Mouse (Mus musculus): Measurements from ENCODE around the gene Pepd. TPM values are rescaled to one million over a fixed set of nuclear protein-coding genes. Genes with fewer than 3 reads are reported as not detected.
A peak's percentile ranks its signal among the peaks of the same experiment; 100 is the strongest.

Gene Pepd
- polyA plus RNA-seq, 1 experiment from 2014 or later: 57.8 TPM

- no peak overlapping the region for H3K27ac ChIP-seq (ENCODE audit: low read depth, low read length)
- ATAC-seq (ENCODE audit: low FRiP score): no peak
Observed at GRCm38 (mm10) chr7:35024426-35024825, 112.2 kb downstream of the Pepd start.

DNA sequence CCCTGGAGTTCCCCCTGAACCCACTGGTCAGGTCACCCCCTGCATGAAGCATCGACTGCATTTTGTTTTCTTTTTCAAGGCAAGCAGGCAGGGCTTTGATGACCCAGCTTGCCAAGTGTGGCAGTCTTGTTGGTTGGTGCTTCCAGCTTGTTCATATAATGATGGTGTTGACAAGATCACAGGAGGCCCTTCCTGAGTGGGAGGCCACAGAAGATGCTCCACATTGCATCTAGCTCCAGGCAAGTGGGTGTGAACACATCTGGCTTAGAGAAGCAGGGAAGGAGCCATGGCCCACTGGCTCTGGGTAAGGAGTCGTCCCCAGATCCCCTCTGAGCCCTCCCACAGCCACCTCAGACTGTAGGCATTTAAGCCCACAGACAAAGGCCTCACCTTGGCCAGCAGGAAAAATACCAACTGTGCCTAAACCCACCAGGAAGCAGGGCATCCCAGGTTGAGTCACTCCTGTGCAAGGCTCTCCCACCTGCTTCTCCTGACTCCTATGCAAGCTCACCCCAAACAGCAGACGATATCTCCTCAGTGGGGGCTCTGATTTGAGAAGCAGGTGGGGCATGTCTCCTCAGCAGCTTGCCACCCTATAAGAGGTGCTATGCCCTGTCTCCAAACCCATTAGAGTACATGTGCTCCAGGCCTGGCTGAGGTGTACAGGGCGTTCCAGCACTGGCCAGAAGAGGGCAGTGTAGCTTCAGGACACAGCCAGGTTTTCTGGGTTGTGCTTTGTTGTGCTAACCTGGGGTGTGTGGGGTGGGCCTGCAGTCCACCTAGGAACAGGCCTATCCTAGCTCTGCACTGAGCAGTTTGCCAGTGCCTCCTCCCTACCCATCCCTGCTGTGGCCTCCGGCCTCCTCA, 113.5 kb downstream of the Pepd start:
- 39% methylated on average over 5 of the region's 5 CpGs for WGBS
- Histone ChIP-seq H3K27me3 (ENCODE audit: control insufficient read depth, insufficient read depth, low read length) (no peaks in the 10 kb centered on the region), H3K4me3 (ENCODE audit: low read depth, low read length) (no peak overlapping the region), H3K9ac (ENCODE audit: low read depth, low read length) (no peak overlapping the region), H3K36me3 (ENCODE audit: control insufficient read depth, insufficient read depth, low read length) (no peaks in the 10 kb centered on the region), H3K4me2 (replicated peaks; ENCODE audit: low read depth, low read length) (no peak overlapping the region), H3K27ac (ENCODE audit: low read depth, low read length) (no peak overlapping the region), H3K9me3 (ENCODE audit: control insufficient read depth, low read length) (no peaks in the 10 kb centered on the region), H3K4me1 (replicated peaks; ENCODE audit: control insufficient read depth, insufficient read depth, low read length) (no peaks in the 10 kb centered on the region)
- ATAC-seq (ENCODE audit: low FRiP score): peak; percentile 73
- DNase-seq (ENCODE audit: low spot score): peak; percentile 85

More at GRCm38 (mm10) chr7:35024426-35024825, 112.2 kb downstream of the Pepd start:
- no peak overlapping the region for H3K4me2 ChIP-seq (replicated peaks; ENCODE audit: low read depth, low read length)
- H3K9ac ChIP-seq (ENCODE audit: low read depth, low read length): no peak overlapping the region
- no peaks in the 10 kb centered on the region for H3K4me1 ChIP-seq (replicated peaks; ENCODE audit: control insufficient read depth, insufficient read depth, low read length)
- no peaks in the 10 kb centered on the region for H3K36me3 ChIP-seq (ENCODE audit: control insufficient read depth, insufficient read depth, low read length)
- no peaks in the 10 kb centered on the region for H3K9me3 ChIP-seq (ENCODE audit: control insufficient read depth, low read length)
- no peaks in the 10 kb centered on the region for H3K27me3 ChIP-seq (ENCODE audit: control insufficient read depth, insufficient read depth, low read length)
- DNase-seq (ENCODE audit: low spot score): no peak
- H3K4me3 ChIP-seq (ENCODE audit: low read depth, low read length): no peak overlapping the region
- 94% methylated on average over 1 of the region's 1 CpGs for WGBS

DNA sequence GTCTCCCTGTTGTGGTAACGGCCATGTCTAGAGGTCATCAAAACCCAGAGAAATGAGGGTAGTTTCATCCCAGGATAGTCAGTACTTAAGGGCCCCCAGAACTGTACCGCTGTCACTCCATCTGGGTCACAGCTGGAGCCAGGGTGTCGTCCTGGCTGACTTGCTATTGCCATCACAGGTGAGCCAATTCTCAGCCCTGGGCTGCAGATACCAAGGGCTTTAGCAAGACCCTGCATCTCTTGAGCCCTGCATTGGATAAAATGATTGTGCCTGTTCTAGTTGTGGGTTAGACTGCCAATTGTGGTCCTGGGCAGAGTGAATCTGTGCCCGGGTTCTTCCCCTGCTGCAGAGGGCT, 114.1 kb downstream of the Pepd start:
- WGBS: 77% methylated on average over 4 of the region's 4 CpGs
- H3K4me3 ChIP-seq (ENCODE audit: low read depth, low read length): no peak overlapping the region
- H3K4me2 ChIP-seq (replicated peaks; ENCODE audit: low read depth, low read length): no peak overlapping the region
- H3K9ac ChIP-seq (ENCODE audit: low read depth, low read length): no peak overlapping the region
- no peak overlapping the region for H3K27ac ChIP-seq (ENCODE audit: low read depth, low read length)
- DNase-seq (ENCODE audit: low spot score) (no peak), ATAC-seq (ENCODE audit: low FRiP score) (no peak)
- H3K4me1 ChIP-seq (replicated peaks; ENCODE audit: control insufficient read depth, insufficient read depth, low read length): no peaks in the 10 kb centered on the region
- H3K27me3 ChIP-seq (ENCODE audit: control insufficient read depth, insufficient read depth, low read length): no peaks in the 10 kb centered on the region
- no peaks in the 10 kb centered on the region for H3K9me3 ChIP-seq (ENCODE audit: control insufficient read depth, low read length)
- H3K36me3 ChIP-seq (ENCODE audit: control insufficient read depth, insufficient read depth, low read length): no peaks in the 10 kb centered on the region

DNA sequence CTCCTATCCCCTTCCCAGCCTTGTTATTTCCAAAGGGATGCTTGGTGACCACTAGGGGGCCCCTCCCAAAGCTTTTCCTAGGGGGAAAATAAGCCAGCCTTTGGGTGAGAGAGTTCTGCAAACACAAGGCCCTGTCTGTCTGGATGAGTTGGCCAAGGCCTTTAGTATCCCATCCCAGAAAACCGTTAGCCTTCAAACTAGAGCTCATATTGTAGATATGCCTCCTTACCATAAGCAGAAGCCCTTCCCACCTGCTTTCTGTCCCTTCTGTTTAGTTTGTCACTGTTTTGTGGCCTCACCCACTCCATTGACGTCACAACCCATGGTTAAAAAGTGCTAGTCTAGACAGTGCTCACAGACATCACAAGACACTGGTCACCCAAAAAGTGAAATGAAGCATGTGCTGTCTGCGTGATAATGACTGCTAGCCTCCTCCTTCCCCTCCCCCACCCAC, 114.7 kb downstream of the Pepd start:
- Histone ChIP-seq H3K36me3 (ENCODE audit: control insufficient read depth, insufficient read depth, low read length) (no peaks in the 10 kb centered on the region), H3K27ac (ENCODE audit: low read depth, low read length) (no peak overlapping the region), H3K27me3 (ENCODE audit: control insufficient read depth, insufficient read depth, low read length) (no peaks in the 10 kb centered on the region), H3K9me3 (ENCODE audit: control insufficient read depth, low read length) (no peaks in the 10 kb centered on the region), H3K4me2 (replicated peaks; ENCODE audit: low read depth, low read length) (no peak overlapping the region), H3K9ac (ENCODE audit: low read depth, low read length) (no peak overlapping the region), H3K4me1 (replicated peaks; ENCODE audit: control insufficient read depth, insufficient read depth, low read length) (no peaks in the 10 kb centered on the region), H3K4me3 (ENCODE audit: low read depth, low read length) (no peak overlapping the region)
- 80% methylated on average over 3 of the region's 3 CpGs for WGBS
- ATAC-seq (ENCODE audit: low FRiP score) (no peak), DNase-seq (ENCODE audit: low spot score) (peak; percentile 64)

DNA sequence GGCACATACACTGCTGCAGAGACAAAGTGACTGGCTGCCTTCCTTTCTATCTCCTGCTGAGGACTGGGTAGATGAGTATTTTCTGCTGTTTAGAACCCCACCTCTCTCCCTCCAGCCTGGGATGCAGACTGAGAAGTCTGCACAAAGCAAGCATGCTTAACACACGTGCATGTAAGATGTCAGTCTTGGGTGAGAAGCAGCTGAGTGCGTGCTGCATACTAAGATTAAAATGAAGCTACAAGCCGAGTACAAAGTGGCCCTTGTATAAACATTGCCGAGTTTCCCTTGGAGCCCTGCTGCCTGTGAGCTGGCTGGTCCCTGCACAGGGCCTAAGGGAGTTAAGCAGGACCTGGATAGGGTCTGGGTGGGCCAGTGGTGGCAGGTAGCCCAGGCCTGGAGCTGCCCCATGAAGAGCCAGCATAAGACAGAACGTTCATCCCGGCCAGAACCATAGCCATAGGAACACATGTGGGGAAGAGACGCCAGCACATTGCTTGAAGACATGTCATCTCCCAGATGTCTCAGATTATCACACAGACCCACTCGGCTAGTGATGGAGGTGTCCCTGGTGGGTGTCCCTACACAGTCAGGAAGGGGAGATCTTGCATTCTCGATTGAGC, 115.7 kb downstream of the Pepd start:
- WGBS: 87% methylated on average over 9 of the region's 9 CpGs
- H3K36me3 ChIP-seq (ENCODE audit: control insufficient read depth, insufficient read depth, low read length): no peaks in the 10 kb centered on the region
- DNase-seq (ENCODE audit: low spot score) (no peak), ATAC-seq (ENCODE audit: low FRiP score) (no peak)
- no peaks in the 10 kb centered on the region for H3K9me3 ChIP-seq (ENCODE audit: control insufficient read depth, low read length)
- no peaks in the 10 kb centered on the region for H3K4me1 ChIP-seq (replicated peaks; ENCODE audit: control insufficient read depth, insufficient read depth, low read length)
- no peak overlapping the region for H3K27ac ChIP-seq (ENCODE audit: low read depth, low read length)
- H3K27me3 ChIP-seq (ENCODE audit: control insufficient read depth, insufficient read depth, low read length): no peaks in the 10 kb centered on the region
- H3K9ac ChIP-seq (ENCODE audit: low read depth, low read length): no peak overlapping the region
- H3K4me2 ChIP-seq (replicated peaks; ENCODE audit: low read depth, low read length): no peak overlapping the region
- no peak overlapping the region for H3K4me3 ChIP-seq (ENCODE audit: low read depth, low read length)

DNA sequence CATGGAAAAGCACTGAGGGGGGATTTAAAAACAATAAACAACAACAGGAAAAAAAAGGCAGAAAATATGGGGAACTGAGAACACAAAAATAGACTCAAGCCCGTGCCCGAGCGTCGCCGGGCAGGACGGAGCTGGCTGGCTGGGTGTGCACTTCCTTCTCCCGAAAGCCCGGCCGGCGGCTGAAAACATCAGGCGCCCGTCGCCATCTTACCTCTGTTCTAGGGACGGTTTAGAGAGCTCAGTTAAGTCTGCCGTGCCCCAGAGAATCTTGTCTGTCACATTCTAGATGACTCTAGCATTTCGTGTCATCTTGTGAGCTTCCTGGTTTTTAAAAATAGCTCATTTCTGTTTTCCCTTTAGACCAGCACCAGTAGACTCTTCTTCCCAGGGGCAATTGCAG, 116.4 kb downstream of the Pepd start:
- H3K4me2 ChIP-seq (replicated peaks; ENCODE audit: low read depth, low read length): no peak overlapping the region
- 91% methylated on average over 16 of the region's 16 CpGs for WGBS

DNA sequence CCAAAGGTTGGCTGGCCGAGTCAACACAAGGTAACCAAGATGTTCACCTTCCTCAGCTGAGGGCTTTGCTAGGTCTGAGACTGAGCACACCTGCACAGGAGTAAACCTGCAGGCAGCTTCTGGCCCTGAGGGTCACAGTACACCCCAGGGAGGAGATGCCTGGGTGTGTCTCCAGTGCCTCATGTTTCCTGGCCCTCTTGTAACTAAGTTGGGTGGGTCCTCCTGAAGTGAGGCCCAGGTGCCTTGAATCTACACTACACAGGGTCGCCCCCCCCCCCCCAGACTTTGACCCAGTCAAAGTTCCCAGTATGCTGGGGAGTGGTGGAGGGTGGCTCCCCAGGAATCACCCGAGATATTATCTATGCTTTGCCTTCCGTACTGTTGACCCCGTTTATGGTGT, 117.0 kb downstream of the Pepd start:
- no peak overlapping the region for H3K4me2 ChIP-seq (replicated peaks; ENCODE audit: low read depth, low read length)
- H3K9ac ChIP-seq (ENCODE audit: low read depth, low read length): no peak overlapping the region
- H3K27me3 ChIP-seq (ENCODE audit: control insufficient read depth, insufficient read depth, low read length): no peaks in the 10 kb centered on the region
- WGBS: 84% methylated on average over 5 of the region's 5 CpGs
- no peaks in the 10 kb centered on the region for H3K36me3 ChIP-seq (ENCODE audit: control insufficient read depth, insufficient read depth, low read length)
- no peak for DNase-seq (ENCODE audit: low spot score)
- ATAC-seq (ENCODE audit: low FRiP score): no peak
- no peaks in the 10 kb centered on the region for H3K9me3 ChIP-seq (ENCODE audit: control insufficient read depth, low read length)
- no peak overlapping the region for H3K4me3 ChIP-seq (ENCODE audit: low read depth, low read length)
- H3K27ac ChIP-seq (ENCODE audit: low read depth, low read length): no peak overlapping the region
- no peaks in the 10 kb centered on the region for H3K4me1 ChIP-seq (replicated peaks; ENCODE audit: control insufficient read depth, insufficient read depth, low read length)

More for the DNA sequence above, 116.4 kb downstream of the Pepd start:
- ATAC-seq (ENCODE audit: low FRiP score): no peak
- Histone ChIP-seq H3K27me3 (ENCODE audit: control insufficient read depth, insufficient read depth, low read length) (no peaks in the 10 kb centered on the region), H3K4me3 (ENCODE audit: low read depth, low read length) (no peak overlapping the region), H3K9me3 (ENCODE audit: control insufficient read depth, low read length) (no peaks in the 10 kb centered on the region), H3K36me3 (ENCODE audit: control insufficient read depth, insufficient read depth, low read length) (no peaks in the 10 kb centered on the region), H3K4me1 (replicated peaks; ENCODE audit: control insufficient read depth, insufficient read depth, low read length) (no peaks in the 10 kb centered on the region), H3K9ac (ENCODE audit: low read depth, low read length) (no peak overlapping the region), H3K27ac (ENCODE audit: low read depth, low read length) (no peak overlapping the region)
- no peak for DNase-seq (ENCODE audit: low spot score)

- Histone ChIP-seq H3K9me3 (ENCODE audit: control insufficient read depth, low read length) (no peaks in the 10 kb centered on the region), H3K4me2 (replicated peaks; ENCODE audit: low read depth, low read length) (no peak overlapping the region), H3K36me3 (ENCODE audit: control insufficient read depth, insufficient read depth, low read length) (no peaks in the 10 kb centered on the region), H3K9ac (ENCODE audit: low read depth, low read length) (no peak overlapping the region), H3K27me3 (ENCODE audit: control insufficient read depth, insufficient read depth, low read length) (no peaks in the 10 kb centered on the region), H3K4me3 (ENCODE audit: low read depth, low read length) (no peak overlapping the region), H3K27ac (ENCODE audit: low read depth, low read length) (no peak overlapping the region), H3K4me1 (replicated peaks; ENCODE audit: control insufficient read depth, insufficient read depth, low read length) (no peaks in the 10 kb centered on the region)
- DNase-seq (ENCODE audit: low spot score) (no peak), ATAC-seq (ENCODE audit: low FRiP score) (no peak)
- WGBS: 85% methylated on average over 3 of the region's 3 CpGs
Observed at GRCm38 (mm10) chr7:35029648-35030047, 117.5 kb downstream of the Pepd start.

GRCm38 (mm10) chr7:35030567-35030966, 118.4 kb downstream of the Pepd start:
- no peak for ATAC-seq (ENCODE audit: low FRiP score)
- no peak overlapping the region for H3K9ac ChIP-seq (ENCODE audit: low read depth, low read length)
- 87% methylated on average over 6 of the region's 6 CpGs for WGBS
- H3K36me3 ChIP-seq (ENCODE audit: control insufficient read depth, insufficient read depth, low read length): no peaks in the 10 kb centered on the region
- H3K9me3 ChIP-seq (ENCODE audit: control insufficient read depth, low read length): no peaks in the 10 kb centered on the region
- no peaks in the 10 kb centered on the region for H3K27me3 ChIP-seq (ENCODE audit: control insufficient read depth, insufficient read depth, low read length)
- no peaks in the 10 kb centered on the region for H3K4me1 ChIP-seq (replicated peaks; ENCODE audit: control insufficient read depth, insufficient read depth, low read length)
- DNase-seq (ENCODE audit: low spot score): no peak
- H3K4me2 ChIP-seq (replicated peaks; ENCODE audit: low read depth, low read length): no peak overlapping the region
- H3K27ac ChIP-seq (ENCODE audit: low read depth, low read length): no peak overlapping the region
- no peak overlapping the region for H3K4me3 ChIP-seq (ENCODE audit: low read depth, low read length)
